Mouse (Mus musculus) layer of hippocampus, adult 8-10 months (tissue): ENCODE measurements around the gene Pomp. TPM values are rescaled to one million over a fixed set of nuclear protein-coding genes. Genes with fewer than 3 reads are reported as not detected.

ENCODE experiments used
- DNase-seq, 2 experiments: peaks; one replicate each; pipeline ENCODE4 v3.0.0; 2022; ENCODE audit warnings: low spot score in 2 of 2
- total RNA-seq, 4 experiments: library from RNA; stranded (reverse); gene quantifications; 2 replicates each; pipeline ENCODE4 v1.2.4; 2022

Gene Pomp
- total RNA-seq, result 100 to 1,000 TPM; 124 to 149 (median 128) TPM

GRCm38 (mm10) chr5:147860449-147861261 is at the start of gene Pomp:
Gene Pomp, plus strand, starts transcription at chr5:147860461.
- DNase-seq, result peak; percentile 86 to 89

- no peak for DNase-seq
These were observed 47.8 kb upstream of the Pomp start for GRCm38 (mm10) chr5:147812255-147813040.

GRCm38 (mm10) chr5:147814971-147815370 is 45.3 kb upstream of the Pomp start:
- DNase-seq, result no peak

GRCm38 (mm10) chr5:147815592-147815991 is 44.7 kb upstream of the Pomp start:
- DNase-seq, result no peak

- no peak for DNase-seq
These were observed 43.8 kb upstream of the Pomp start for GRCm38 (mm10) chr5:147816465-147816864.

GRCm38 (mm10) chr5:147817747-147818496 is 42.3 kb upstream of the Pomp start:
- no peak for DNase-seq

GRCm38 (mm10) chr5:147818866-147819265 is 41.4 kb upstream of the Pomp start:
- no peak for DNase-seq

GRCm38 (mm10) chr5:147819895-147820294 is 40.4 kb upstream of the Pomp start:
- DNase-seq, result no peak

GRCm38 (mm10) chr5:147824021-147824605 is 36.1 kb upstream of the Pomp start:
- DNase-seq, result no peak

- DNase-seq, result no peak
These were observed 34.8 kb upstream of the Pomp start for GRCm38 (mm10) chr5:147825375-147825969.

GRCm38 (mm10) chr5:147826091-147826490 is 34.2 kb upstream of the Pomp start:
- no peak for DNase-seq

- no peak for DNase-seq
These were observed 33.7 kb upstream of the Pomp start for GRCm38 (mm10) chr5:147826546-147826945.

- no peak for DNase-seq
These were observed 31.4 kb upstream of the Pomp start for GRCm38 (mm10) chr5:147828846-147829245.

- no peak for DNase-seq
These were observed 27.4 kb upstream of the Pomp start for GRCm38 (mm10) chr5:147832842-147833241.

GRCm38 (mm10) chr5:147834841-147835500 is 25.3 kb upstream of the Pomp start:
- DNase-seq, result no peak

- DNase-seq, result no peak
These were observed 20.8 kb upstream of the Pomp start for GRCm38 (mm10) chr5:147839418-147839817.

GRCm38 (mm10) chr5:147843340-147843739 is 16.9 kb upstream of the Pomp start:
- no peak for DNase-seq

GRCm38 (mm10) chr5:147845319-147845718 is 14.9 kb upstream of the Pomp start:
- DNase-seq, result no peak

GRCm38 (mm10) chr5:147847361-147847760 is 12.9 kb upstream of the Pomp start:
- no peak for DNase-seq

GRCm38 (mm10) chr5:147848164-147848863 is 11.9 kb upstream of the Pomp start:
- DNase-seq, result peak; percentile 39 to 70
